Mouse (Mus musculus): ENCODE data around the gene Ly6g6e. TPM values are rescaled to one million over a fixed set of nuclear protein-coding genes. Genes with fewer than 3 reads are reported as not detected.
A peak's percentile ranks its signal among the peaks of the same experiment; 100 is the strongest.

Gene Ly6g6e
- polyA plus RNA-seq, 1 experiment from 2014 or later, result 2.0 TPM

- Histone ChIP-seq H3K9me3 (ENCODE audit: low read length) (no peaks in the 10 kb centered on the region), H3K4me1 (ENCODE audit: insufficient read depth, low read length) (peaks cover 36% of the 10 kb centered on the region), H3K27ac (ENCODE audit: low read length) (peak overlapping the region; percentile 78; the same call in 1 of the 2 replicates), H3K4me2 (replicated peaks; ENCODE audit: low read depth, low read length) (peak overlapping the region; percentile 70), H3K27me3 (ENCODE audit: insufficient read depth, low read length) (no peaks in the 10 kb centered on the region), H3K9ac (replicated peaks; ENCODE audit: low read length) (peak overlapping the region; percentile 76), H3K4me3 (ENCODE audit: low read length) (peak overlapping the region; percentile 60), H3K36me3 (ENCODE audit: insufficient read depth, low read length) (peaks cover 12% of the 10 kb centered on the region; the same call in 1 of the 2 replicates)
- 54% methylated on average over 13 of the region's 13 CpGs for WGBS
- no peak for ATAC-seq (ENCODE audit: low FRiP score, low TSS enrichment)
Observed at GRCm38 (mm10) chr17:35127017-35127416, 50.3 kb downstream of the Ly6g6e start.

Other genes starting within 250 kb of the Ly6g6e start
- gene Stk19, start 240.0 kb upstream of the Ly6g6e start, polyA plus RNA-seq (2015; fragmentation: Nextera tagmentation; extraction: Ambion mirVana), result 31.7 and 34.7 TPM in 2 replicates
- gene Dxo, start 239.9 kb upstream of the Ly6g6e start, polyA plus RNA-seq (2015; fragmentation: Nextera tagmentation; extraction: Ambion mirVana), result 71.0 and 77.9 TPM in 2 replicates
- 59.3 and 62.0 TPM in 2 replicates for gene Skiv2l, start 226.7 kb upstream of the Ly6g6e start, polyA plus RNA-seq (2015; fragmentation: Nextera tagmentation; extraction: Ambion mirVana)
- gene Nelfe, start 226.5 kb upstream of the Ly6g6e start, polyA plus RNA-seq (2015; fragmentation: Nextera tagmentation; extraction: Ambion mirVana), result 117 and 121 TPM in 2 replicates
- gene Cfb, start 214.4 kb upstream of the Ly6g6e start, polyA plus RNA-seq (2015; fragmentation: Nextera tagmentation; extraction: Ambion mirVana), result 15.1 and 17.3 TPM in 2 replicates
- 3.5 and 4.3 TPM in 2 replicates for gene Zbtb12, start 197.4 kb upstream of the Ly6g6e start, polyA plus RNA-seq (2015; fragmentation: Nextera tagmentation; extraction: Ambion mirVana)
- gene Gm20547, start 194.9 kb upstream of the Ly6g6e start, polyA plus RNA-seq (2015; fragmentation: Nextera tagmentation; extraction: Ambion mirVana), result not detected in 2 replicates
- gene C2, start 178.6 kb upstream of the Ly6g6e start, polyA plus RNA-seq (2015; fragmentation: Nextera tagmentation; extraction: Ambion mirVana), result 4.6 and 5.7 TPM in 2 replicates
- gene Ehmt2, start 178.4 kb upstream of the Ly6g6e start, polyA plus RNA-seq (2015; fragmentation: Nextera tagmentation; extraction: Ambion mirVana), result 89.9 and 92.8 TPM in 2 replicates
- 17.9 and 18.9 TPM in 2 replicates for gene Slc44a4, start 162.4 kb upstream of the Ly6g6e start, polyA plus RNA-seq (2015; fragmentation: Nextera tagmentation; extraction: Ambion mirVana)
- 50.0 and 54.1 TPM in 2 replicates for gene Neu1, start 145.6 kb upstream of the Ly6g6e start, polyA plus RNA-seq (2015; fragmentation: Nextera tagmentation; extraction: Ambion mirVana)
- 0.76 and 0.80 TPM in 2 replicates for gene Hspa1b, start 117.7 kb upstream of the Ly6g6e start, polyA plus RNA-seq (2015; fragmentation: Nextera tagmentation; extraction: Ambion mirVana)
- not detected in 2 replicates for gene Gm20481, start 107.0 kb upstream of the Ly6g6e start, polyA plus RNA-seq (2015; fragmentation: Nextera tagmentation; extraction: Ambion mirVana)
- 11.2 and 13.4 TPM in 2 replicates for gene Hspa1a, start 104.7 kb upstream of the Ly6g6e start, polyA plus RNA-seq (2015; fragmentation: Nextera tagmentation; extraction: Ambion mirVana)
- gene Hspa1l, start 104.2 kb upstream of the Ly6g6e start, polyA plus RNA-seq (2015; fragmentation: Nextera tagmentation; extraction: Ambion mirVana), result 1.0 and 1.3 TPM in 2 replicates
- 206 and 230 TPM in 2 replicates for gene Lsm2, start 95.0 kb upstream of the Ly6g6e start, polyA plus RNA-seq (2015; fragmentation: Nextera tagmentation; extraction: Ambion mirVana)
- 132 and 137 TPM in 2 replicates for gene Vars, start 75.9 kb upstream of the Ly6g6e start, polyA plus RNA-seq (2015; fragmentation: Nextera tagmentation; extraction: Ambion mirVana)
- gene Vwa7, start 60.3 kb upstream of the Ly6g6e start, polyA plus RNA-seq (2015; fragmentation: Nextera tagmentation; extraction: Ambion mirVana), result 0.21 and 0.31 TPM in 2 replicates
- gene Sapcd1, start 48.9 kb upstream of the Ly6g6e start, polyA plus RNA-seq (2015; fragmentation: Nextera tagmentation; extraction: Ambion mirVana), result 5.7 and 7.1 TPM in 2 replicates
- 4.5 and 6.9 TPM in 2 replicates for gene Msh5, start 30.2 kb upstream of the Ly6g6e start, polyA plus RNA-seq (2015; fragmentation: Nextera tagmentation; extraction: Ambion mirVana)
- gene Clic1, start 26.9 kb upstream of the Ly6g6e start, polyA plus RNA-seq (2015; fragmentation: Nextera tagmentation; extraction: Ambion mirVana), result 341 and 345 TPM in 2 replicates
- gene Ddah2, start 17.9 kb upstream of the Ly6g6e start, polyA plus RNA-seq (2015; fragmentation: Nextera tagmentation; extraction: Ambion mirVana), result 375 and 376 TPM in 2 replicates
- not detected in 2 replicates for gene Ly6g6c, start 11.5 kb upstream of the Ly6g6e start, polyA plus RNA-seq (2015; fragmentation: Nextera tagmentation; extraction: Ambion mirVana)
- 0.49 and 0.52 TPM in 2 replicates for gene Mpig6b, start 10.7 kb upstream of the Ly6g6e start, polyA plus RNA-seq (2015; fragmentation: Nextera tagmentation; extraction: Ambion mirVana)
- 4.4 and 4.6 TPM in 2 replicates for gene Ly6g6d, start 1.2 kb downstream of the Ly6g6e start, polyA plus RNA-seq (2015; fragmentation: Nextera tagmentation; extraction: Ambion mirVana)
- gene Ly6g6f, start 8.7 kb downstream of the Ly6g6e start, polyA plus RNA-seq (2015; fragmentation: Nextera tagmentation; extraction: Ambion mirVana), result 0.26 TPM in 1 of 2 replicates, not detected in the other
- gene Abhd16a, start 12.4 kb downstream of the Ly6g6e start, polyA plus RNA-seq (2015; fragmentation: Nextera tagmentation; extraction: Ambion mirVana), result 115 and 118 TPM in 2 replicates
- not detected in 2 replicates for gene Ly6g5c, start 31.4 kb downstream of the Ly6g6e start, polyA plus RNA-seq (2015; fragmentation: Nextera tagmentation; extraction: Ambion mirVana)
- 0.89 and 1.5 TPM in 2 replicates for gene Ly6g5b, start 38.5 kb downstream of the Ly6g6e start, polyA plus RNA-seq (2015; fragmentation: Nextera tagmentation; extraction: Ambion mirVana)
- gene Gpank1, start 44.6 kb downstream of the Ly6g6e start, polyA plus RNA-seq (2015; fragmentation: Nextera tagmentation; extraction: Ambion mirVana), result 22.3 and 23.7 TPM in 2 replicates
- 293 and 308 TPM in 2 replicates for gene Csnk2b, start 45.2 kb downstream of the Ly6g6e start, polyA plus RNA-seq (2015; fragmentation: Nextera tagmentation; extraction: Ambion mirVana)
- 8.5 and 12.0 TPM in 2 replicates for gene D17H6S53E, start 49.5 kb downstream of the Ly6g6e start, polyA plus RNA-seq (2015; fragmentation: Nextera tagmentation; extraction: Ambion mirVana)
- gene Apom, start 55.1 kb downstream of the Ly6g6e start, polyA plus RNA-seq (2015; fragmentation: Nextera tagmentation; extraction: Ambion mirVana), result 22.2 and 27.5 TPM in 2 replicates
- 56.4 TPM in 2 replicates for gene Bag6, start 58.3 kb downstream of the Ly6g6e start, polyA plus RNA-seq (2015; fragmentation: Nextera tagmentation; extraction: Ambion mirVana)
- 166 and 215 TPM in 2 replicates for gene Prrc2a, start 88.0 kb downstream of the Ly6g6e start, polyA plus RNA-seq (2015; fragmentation: Nextera tagmentation; extraction: Ambion mirVana)
- 8.3 and 9.2 TPM in 2 replicates for gene Aif1, start 99.2 kb downstream of the Ly6g6e start, polyA plus RNA-seq (2015; fragmentation: Nextera tagmentation; extraction: Ambion mirVana)
- 10.7 and 12.8 TPM in 2 replicates for gene Lst1, start 111.5 kb downstream of the Ly6g6e start, polyA plus RNA-seq (2015; fragmentation: Nextera tagmentation; extraction: Ambion mirVana)
- gene Ltb, start 117.5 kb downstream of the Ly6g6e start, polyA plus RNA-seq (2015; fragmentation: Nextera tagmentation; extraction: Ambion mirVana), result 0.66 and 1.2 TPM in 2 replicates
- 0.15 and 0.28 TPM in 2 replicates for gene Tnf, start 125.1 kb downstream of the Ly6g6e start, polyA plus RNA-seq (2015; fragmentation: Nextera tagmentation; extraction: Ambion mirVana)
- gene Lta, start 128.4 kb downstream of the Ly6g6e start, polyA plus RNA-seq (2015; fragmentation: Nextera tagmentation; extraction: Ambion mirVana), result 0.13 TPM in 1 of 2 replicates, not detected in the other
- gene Gm16181, start 143.9 kb downstream of the Ly6g6e start, polyA plus RNA-seq (2015; fragmentation: Nextera tagmentation; extraction: Ambion mirVana), result 0.56 and 0.62 TPM in 2 replicates
- 5.8 and 8.5 TPM in 2 replicates for gene Atp6v1g2, start 156.8 kb downstream of the Ly6g6e start, polyA plus RNA-seq (2015; fragmentation: Nextera tagmentation; extraction: Ambion mirVana)
- gene Nfkbil1, start 158.9 kb downstream of the Ly6g6e start, polyA plus RNA-seq (2015; fragmentation: Nextera tagmentation; extraction: Ambion mirVana), result 11.6 TPM in 2 replicates
- 553 and 556 TPM in 2 replicates for gene Ddx39b, start 164.8 kb downstream of the Ly6g6e start, polyA plus RNA-seq (2015; fragmentation: Nextera tagmentation; extraction: Ambion mirVana)
- 73.6 and 87.2 TPM in 2 replicates for gene H2-D1, start 185.8 kb downstream of the Ly6g6e start, polyA plus RNA-seq (2015; fragmentation: Nextera tagmentation; extraction: Ambion mirVana)
- gene H2-Q1, start 243.5 kb downstream of the Ly6g6e start, polyA plus RNA-seq (2015; fragmentation: Nextera tagmentation; extraction: Ambion mirVana), result not detected in 2 replicates